Mouse (Mus musculus): ENCODE measurements at regions not wholly inside any gene's neighbourhood (a gene's known extent, or its start where the extent isn't known, plus 50 kb on each side); places are given as distances from the start of the nearest gene placed in this dataset.

- no peak for DNase-seq (ENCODE audit: low spot score)
These were observed 60.4 kb upstream of the C2cd4b start for GRCm38 (mm10) chr9:67698796-67699195.

GRCm38 (mm10) chr9:67699846-67700579, 59.2 kb upstream of the C2cd4b start:
- DNase-seq (ENCODE audit: low spot score) = no peak

DNA sequence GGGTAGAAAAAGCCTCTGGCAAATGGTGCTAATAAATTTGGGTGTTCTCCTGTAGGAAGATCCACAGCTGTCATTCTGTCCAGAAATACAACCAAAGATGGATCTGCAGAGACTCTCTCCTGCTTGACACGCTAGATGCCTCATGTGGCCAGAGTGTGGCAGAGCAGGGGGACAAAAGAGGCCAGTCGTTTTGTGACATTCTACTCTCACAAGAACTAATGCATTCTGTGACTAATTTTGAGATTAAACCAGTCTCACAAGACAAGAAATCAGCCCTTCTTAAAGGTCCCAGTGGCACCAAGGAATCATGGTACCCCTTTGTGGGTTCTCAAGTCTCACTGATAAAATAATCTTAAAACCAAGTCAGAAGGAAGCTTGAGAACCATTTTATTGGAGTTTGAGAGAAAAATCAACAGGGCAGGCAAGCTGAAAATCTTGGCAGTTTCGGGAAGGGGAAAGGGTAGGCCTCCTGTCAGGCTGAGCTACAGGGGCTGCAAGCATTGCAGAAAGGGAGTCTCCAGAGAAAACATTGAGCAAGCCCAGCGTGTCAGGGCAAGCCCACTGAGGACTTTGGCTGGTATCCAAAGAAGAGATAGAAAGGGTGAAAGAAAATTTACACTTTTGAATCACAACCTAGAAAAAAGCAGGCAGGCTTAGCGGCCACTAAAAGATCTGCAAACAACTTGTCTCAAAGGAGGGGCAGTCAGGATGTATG, 50.8 kb upstream of the C2cd4b start:
- DNase-seq (ENCODE audit: low spot score) = no peak
